Mouse (Mus musculus): ENCODE data around the gene Maip1. TPM values are rescaled to one million over a fixed set of nuclear protein-coding genes. Genes with fewer than 3 reads are reported as not detected.

Maip1 gene
- polyA plus RNA-seq, 1 experiment = 3.4 TPM

DNA sequence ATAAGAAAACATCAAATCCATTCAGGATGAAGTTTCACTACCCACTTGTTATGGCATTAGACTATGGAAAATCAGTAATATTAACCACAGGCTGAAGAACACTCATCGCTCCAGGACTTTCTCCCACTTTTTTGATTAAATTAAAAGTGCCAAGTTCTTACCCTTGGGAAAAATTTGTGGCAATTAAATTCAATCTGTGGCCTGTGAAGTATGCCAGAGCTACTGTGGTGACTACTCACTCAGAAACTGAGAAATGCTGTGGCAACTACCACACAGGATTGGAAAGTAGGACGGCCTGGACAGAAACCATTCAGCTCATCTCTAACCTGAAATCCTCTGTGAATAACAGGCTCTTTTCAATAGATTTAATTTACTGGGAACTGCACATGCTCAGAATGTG lies 5.8 kb upstream of the Maip1 start:
- H3K4me1 ChIP-seq (ENCODE audit: control insufficient read depth, insufficient read depth, low read length) = 0 out of 2 replicates have a peak, but pooled peaks cover 1% of the 10 kb centered on the region
- no peak overlapping the region for H3K27ac ChIP-seq (ENCODE audit: control insufficient read depth, insufficient read depth, low read depth, low read length, poor library complexity)
- H3K4me3 ChIP-seq (replicated peaks; ENCODE audit: control insufficient read depth, low read depth, low read length) = no peak overlapping the region
- TF ChIP-seq CTCF (IDR thresholded peaks at IDR 0.05; ENCODE audit: control insufficient read depth, insufficient read depth, low read length) (no peak), POLR2A (IDR thresholded peaks at IDR 0.05; ENCODE audit: borderline replicate concordance, control insufficient read depth, low read depth, low read length) (no peak)
- WGBS = 90% methylated on average over 2 of the region's 2 CpGs

DNA sequence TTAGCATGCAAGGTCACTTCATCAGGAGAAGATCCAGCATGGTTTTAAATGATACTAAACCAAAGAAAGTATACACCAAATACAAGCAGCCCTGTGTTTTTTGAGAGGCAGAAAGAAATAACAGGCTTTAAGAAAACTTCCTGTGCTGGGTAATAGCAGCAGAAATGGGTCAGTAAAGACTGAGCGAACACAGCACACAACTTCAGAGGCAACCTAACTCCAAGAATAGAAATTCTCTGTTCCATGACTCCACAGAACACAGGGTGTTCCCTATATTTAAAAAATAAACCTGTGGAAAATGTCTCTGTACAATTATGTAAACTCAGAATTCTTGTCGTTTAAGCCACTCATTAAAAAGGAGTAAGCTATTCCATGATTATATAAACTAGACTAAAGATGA lies 5.3 kb upstream of the Maip1 start:
- H3K4me3 ChIP-seq (replicated peaks; ENCODE audit: control insufficient read depth, low read depth, low read length) = no peak overlapping the region
- 90% methylated on average over 2 of the region's 2 CpGs for WGBS
- 0 out of 2 replicates have a peak, but pooled peaks cover 1% of the 10 kb centered on the region for H3K4me1 ChIP-seq (ENCODE audit: control insufficient read depth, insufficient read depth, low read length)
- H3K27ac ChIP-seq (ENCODE audit: control insufficient read depth, insufficient read depth, low read depth, low read length, poor library complexity) = no peak overlapping the region
- TF ChIP-seq CTCF (IDR thresholded peaks at IDR 0.05; ENCODE audit: control insufficient read depth, insufficient read depth, low read length) (no peak), POLR2A (IDR thresholded peaks at IDR 0.05; ENCODE audit: borderline replicate concordance, control insufficient read depth, low read depth, low read length) (no peak)

DNA sequence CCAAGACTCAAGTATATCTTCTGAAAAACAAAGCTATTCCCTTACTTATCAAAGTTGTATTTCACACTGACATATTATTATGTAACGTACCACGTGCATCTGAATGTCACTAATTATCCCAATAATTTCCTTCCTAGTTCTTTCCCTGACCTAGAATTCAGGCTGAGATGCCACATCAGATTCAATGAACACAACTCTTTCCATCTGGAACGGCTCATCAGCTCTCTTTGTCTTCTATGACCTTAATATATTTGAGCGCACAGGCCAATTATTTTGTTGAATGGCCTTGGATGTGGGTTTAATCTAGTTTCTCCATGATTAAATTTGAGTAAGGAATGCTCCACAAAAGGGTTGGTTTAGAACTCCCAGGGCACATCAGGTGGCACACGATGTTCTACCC lies 4.0 kb upstream of the Maip1 start:
- no peak for TF ChIP-seq POLR2A (IDR thresholded peaks at IDR 0.05; ENCODE audit: borderline replicate concordance, control insufficient read depth, low read depth, low read length)
- TF ChIP-seq CTCF (IDR thresholded peaks at IDR 0.05; ENCODE audit: control insufficient read depth, insufficient read depth, low read length) = no peak
- WGBS = 82% methylated on average over 5 of the region's 5 CpGs
- H3K27ac ChIP-seq (ENCODE audit: control insufficient read depth, insufficient read depth, low read depth, low read length, poor library complexity) = no peak overlapping the region
- no peak overlapping the region for H3K4me3 ChIP-seq (replicated peaks; ENCODE audit: control insufficient read depth, low read depth, low read length)
- 0 out of 2 replicates have a peak, but pooled peaks cover 1% of the 10 kb centered on the region for H3K4me1 ChIP-seq (ENCODE audit: control insufficient read depth, insufficient read depth, low read length)

DNA sequence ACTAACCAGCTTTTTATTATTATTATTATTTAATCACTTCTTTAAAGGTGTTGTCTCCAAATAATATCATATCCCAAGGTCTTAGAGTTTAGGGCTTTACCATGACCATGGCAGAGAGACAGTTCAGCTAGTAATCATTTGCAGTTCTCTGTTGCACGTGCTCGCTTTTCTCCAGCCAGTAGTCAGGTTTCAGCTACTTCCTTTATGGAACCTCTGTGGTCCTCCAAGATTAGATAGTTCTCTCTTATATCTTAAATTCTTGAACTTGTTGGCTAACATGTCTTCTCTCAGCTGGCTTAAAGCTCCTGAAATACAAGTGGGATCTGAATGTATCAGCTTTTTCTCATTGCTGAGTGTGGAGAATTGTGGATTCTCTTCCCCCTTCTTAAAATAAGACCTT lies 2.9 kb downstream of the Maip1 start:
- 73% methylated on average over 2 of the region's 2 CpGs for WGBS
- Histone ChIP-seq H3K27ac (ENCODE audit: control insufficient read depth, insufficient read depth, low read depth, low read length, poor library complexity) (no peak overlapping the region), H3K4me1 (ENCODE audit: control insufficient read depth, insufficient read depth, low read length) (peaks cover 1% of the 10 kb centered on the region; the same call in 1 of the 2 replicates)

DNA sequence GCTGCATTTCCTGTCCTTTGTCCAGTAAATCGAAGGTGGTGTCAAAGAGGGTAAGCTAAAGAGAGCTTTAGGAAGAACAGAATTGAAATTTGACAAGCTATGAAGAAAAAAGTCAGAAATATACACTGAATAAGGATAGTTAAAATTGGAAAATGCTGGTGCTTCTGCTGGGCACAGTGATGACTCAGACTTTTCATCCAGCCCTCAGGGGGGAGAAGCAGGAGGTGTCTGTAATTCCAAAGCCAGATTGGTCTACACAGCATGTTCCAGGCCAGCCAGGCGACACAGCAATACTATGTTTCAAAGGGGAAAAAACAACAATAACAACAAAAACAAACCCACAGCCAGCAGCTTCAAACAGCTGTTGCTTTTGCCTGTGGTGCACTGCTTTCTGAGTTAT lies 7.3 kb downstream of the Maip1 start:
- TF ChIP-seq POLR2A (IDR thresholded peaks at IDR 0.05; ENCODE audit: borderline replicate concordance, control insufficient read depth, low read depth, low read length) (no peak), CTCF (IDR thresholded peaks at IDR 0.05; ENCODE audit: control insufficient read depth, insufficient read depth, low read length) (no peak)
- H3K27ac ChIP-seq (ENCODE audit: control insufficient read depth, insufficient read depth, low read depth, low read length, poor library complexity) = no peak overlapping the region
- no peaks in the 10 kb centered on the region for H3K4me1 ChIP-seq (ENCODE audit: control insufficient read depth, insufficient read depth, low read length)
- no peak overlapping the region for H3K4me3 ChIP-seq (replicated peaks; ENCODE audit: control insufficient read depth, low read depth, low read length)
- WGBS = 75% methylated on average over 2 of the region's 2 CpGs

More for the DNA sequence above, 2.9 kb downstream of the Maip1 start:
- TF ChIP-seq CTCF (IDR thresholded peaks at IDR 0.05; ENCODE audit: control insufficient read depth, insufficient read depth, low read length) (no peak), POLR2A (IDR thresholded peaks at IDR 0.05; ENCODE audit: borderline replicate concordance, control insufficient read depth, low read depth, low read length) (no peak)
- H3K4me3 ChIP-seq (replicated peaks; ENCODE audit: control insufficient read depth, low read depth, low read length) = no peak overlapping the region

DNA sequence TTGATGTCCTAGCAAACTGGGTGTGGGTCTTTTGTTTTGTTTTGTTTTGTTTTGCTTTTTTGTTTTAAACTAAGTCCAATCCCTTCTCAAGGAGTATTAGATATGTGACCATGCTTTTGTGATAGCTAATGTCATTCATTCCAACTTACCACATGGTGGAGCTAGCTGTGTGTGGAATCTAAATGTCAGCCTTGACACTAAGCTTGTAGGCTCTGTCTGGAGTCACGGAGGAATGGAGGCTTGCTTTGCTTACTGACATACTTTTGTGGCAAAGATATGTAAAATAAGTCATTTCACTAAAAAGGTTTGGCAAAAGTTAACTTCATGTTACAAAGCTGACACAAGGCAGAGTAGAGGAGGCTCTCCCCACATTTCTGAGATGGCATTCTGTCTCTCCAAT lies 17.6 kb downstream of the Maip1 start:
- H3K27ac ChIP-seq (ENCODE audit: control insufficient read depth, insufficient read depth, low read depth, low read length, poor library complexity) = no peak overlapping the region
- H3K4me1 ChIP-seq (ENCODE audit: control insufficient read depth, insufficient read depth, low read length) = no peaks in the 10 kb centered on the region; the same call in 1 of the 2 replicates
- no peak overlapping the region for H3K4me3 ChIP-seq (replicated peaks; ENCODE audit: control insufficient read depth, low read depth, low read length)
- 12% methylated on average over 1 of the region's 1 CpGs for WGBS
- TF ChIP-seq CTCF (IDR thresholded peaks at IDR 0.05; ENCODE audit: control insufficient read depth, insufficient read depth, low read length) = no peak
- TF ChIP-seq POLR2A (IDR thresholded peaks at IDR 0.05; ENCODE audit: borderline replicate concordance, control insufficient read depth, low read depth, low read length) = no peak

DNA sequence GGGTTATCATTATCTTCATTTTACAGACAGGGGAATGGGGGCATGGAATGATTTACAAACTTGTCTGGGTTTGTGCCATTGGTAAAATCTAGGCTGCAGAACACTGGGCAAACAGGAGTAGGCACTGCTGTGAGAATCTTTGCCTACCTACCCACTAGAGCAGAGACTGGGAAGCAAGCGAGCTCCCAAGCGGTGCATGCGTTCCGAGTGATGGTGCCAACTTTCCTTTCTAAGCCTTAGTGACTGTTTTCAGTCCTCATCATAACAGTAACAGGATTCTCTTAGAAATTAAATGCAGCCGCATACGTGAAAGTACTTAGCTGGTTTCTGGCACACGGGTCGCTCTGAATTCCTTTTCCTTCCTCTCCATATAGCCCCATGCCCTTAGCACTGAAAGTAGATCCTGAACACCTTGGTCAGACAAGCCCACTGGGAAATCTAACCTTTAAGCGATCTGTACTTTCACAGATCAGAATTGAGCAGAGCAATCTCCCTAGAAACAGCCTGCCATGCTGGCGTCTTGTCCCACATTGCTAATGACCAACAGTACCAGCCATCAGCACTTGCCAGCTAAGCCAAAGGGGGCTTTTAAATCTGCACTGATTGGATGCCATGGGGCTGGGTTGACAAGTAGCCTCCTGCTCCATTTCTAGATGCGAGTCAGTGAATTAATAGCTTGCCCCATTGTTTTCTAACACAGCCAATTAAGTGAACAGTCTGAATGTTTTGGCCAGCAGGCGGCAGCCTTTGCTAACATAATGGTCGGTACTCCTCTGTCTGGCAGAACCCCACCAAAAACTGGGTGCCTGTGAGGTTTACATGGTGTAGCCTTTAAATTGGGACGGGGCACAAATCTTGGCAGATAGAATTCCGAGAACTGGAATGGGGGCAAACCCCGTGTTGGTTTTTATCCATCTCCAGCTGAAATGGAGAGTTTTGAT lies 22.5 kb downstream of the Maip1 start:
- Histone ChIP-seq H3K27ac (ENCODE audit: control insufficient read depth, insufficient read depth, low read depth, low read length, poor library complexity) (no peak overlapping the region), H3K4me1 (ENCODE audit: control insufficient read depth, insufficient read depth, low read length) (no peaks in the 10 kb centered on the region; the same call in 1 of the 2 replicates), H3K4me3 (replicated peaks; ENCODE audit: control insufficient read depth, low read depth, low read length) (no peak overlapping the region)
- TF ChIP-seq POLR2A (IDR thresholded peaks at IDR 0.05; ENCODE audit: borderline replicate concordance, control insufficient read depth, low read depth, low read length) = no peak
- peak; percentile 49 for TF ChIP-seq CTCF (IDR thresholded peaks at IDR 0.05; ENCODE audit: control insufficient read depth, insufficient read depth, low read length)
- WGBS = 55% methylated on average over 16 of the region's 16 CpGs

DNA sequence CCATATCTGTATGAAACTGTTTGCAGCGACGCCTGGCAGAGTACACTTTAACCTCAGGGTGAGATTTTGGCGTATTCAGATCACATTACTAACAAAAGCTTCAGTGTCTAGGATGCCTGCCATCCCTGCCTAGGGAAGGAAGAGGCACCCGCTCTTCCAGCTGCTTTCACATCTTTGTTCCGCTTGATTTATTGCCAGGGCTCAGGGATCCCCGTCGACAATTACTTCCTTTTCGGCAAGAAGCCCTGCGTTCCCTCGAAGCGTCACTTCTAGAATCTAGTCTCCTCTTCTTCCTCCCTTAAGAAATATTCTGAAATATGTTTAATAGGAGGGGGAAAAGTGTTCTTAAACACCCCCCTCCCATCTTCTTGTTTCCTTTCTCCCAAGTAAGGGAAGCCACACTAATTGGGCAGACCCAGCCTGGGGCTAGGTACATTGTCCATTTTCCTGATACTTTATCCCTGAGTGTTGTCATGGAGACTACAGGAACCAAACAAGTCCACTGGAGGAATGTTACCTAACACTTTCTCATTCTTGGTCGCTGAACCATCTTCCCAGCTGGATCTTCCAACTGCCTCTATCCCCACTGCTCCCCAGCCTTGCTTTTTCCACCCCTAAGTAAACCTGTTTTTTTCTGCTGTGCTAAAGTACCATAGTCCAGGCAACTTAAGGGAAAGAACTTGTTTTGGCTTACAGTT lies 23.8 kb downstream of the Maip1 start:
- TF ChIP-seq CTCF (IDR thresholded peaks at IDR 0.05; ENCODE audit: control insufficient read depth, insufficient read depth, low read length) = no peak
- TF ChIP-seq POLR2A (IDR thresholded peaks at IDR 0.05; ENCODE audit: borderline replicate concordance, control insufficient read depth, low read depth, low read length) = no peak
- WGBS = 3% methylated on average over 12 of the region's 12 CpGs
- Histone ChIP-seq H3K27ac (ENCODE audit: control insufficient read depth, insufficient read depth, low read depth, low read length, poor library complexity) (no peak overlapping the region), H3K4me1 (ENCODE audit: control insufficient read depth, insufficient read depth, low read length) (no peaks in the 10 kb centered on the region; the same call in 1 of the 2 replicates), H3K4me3 (replicated peaks; ENCODE audit: control insufficient read depth, low read depth, low read length) (no peak overlapping the region)
